Mouse (Mus musculus): ENCODE results near the gene Boc. TPM values are rescaled to one million over a fixed set of nuclear protein-coding genes. Genes with fewer than 3 reads are reported as not detected.
"Not testable (repeated sequence)": the region's sequence is repeated elsewhere in the genome, so short reads cannot be mapped to it uniquely, and the experiment has no call there.

Boc gene
- polyA plus RNA-seq, 1 experiment from 2014 or later: 0.57 TPM

GRCm38 (mm10) chr16:44478767-44479166 lies 79.9 kb downstream of the Boc start:
- WGBS (ENCODE audit: insufficient replicate concordance): 42% methylated on average over 18 of the region's 18 CpGs
- no peaks in the 10 kb centered on the region for H3K9me3 ChIP-seq (replicated peaks; ENCODE audit: control insufficient read depth, low read length)
- H3K27me3 ChIP-seq (ENCODE audit: control insufficient read depth, insufficient read depth, low read depth, low read length): no peaks in the 10 kb centered on the region
- no peaks in the 10 kb centered on the region for H3K36me3 ChIP-seq (ENCODE audit: control insufficient read depth, insufficient read depth)
- no peak overlapping the region for H3K27ac ChIP-seq (ENCODE audit: low read length)
- H3K9ac ChIP-seq (ENCODE audit: low read depth, low read length): no peak overlapping the region
- H3K4me3 ChIP-seq (ENCODE audit: low read depth, low read length): no peak overlapping the region
- no peak overlapping the region for H3K4me2 ChIP-seq (ENCODE audit: low read depth, low read length)
- ATAC-seq (ENCODE audit: low read depth): no peak
- no peaks in the 10 kb centered on the region for H3K4me1 ChIP-seq (ENCODE audit: control insufficient read depth, low read depth, low read length)

DNA sequence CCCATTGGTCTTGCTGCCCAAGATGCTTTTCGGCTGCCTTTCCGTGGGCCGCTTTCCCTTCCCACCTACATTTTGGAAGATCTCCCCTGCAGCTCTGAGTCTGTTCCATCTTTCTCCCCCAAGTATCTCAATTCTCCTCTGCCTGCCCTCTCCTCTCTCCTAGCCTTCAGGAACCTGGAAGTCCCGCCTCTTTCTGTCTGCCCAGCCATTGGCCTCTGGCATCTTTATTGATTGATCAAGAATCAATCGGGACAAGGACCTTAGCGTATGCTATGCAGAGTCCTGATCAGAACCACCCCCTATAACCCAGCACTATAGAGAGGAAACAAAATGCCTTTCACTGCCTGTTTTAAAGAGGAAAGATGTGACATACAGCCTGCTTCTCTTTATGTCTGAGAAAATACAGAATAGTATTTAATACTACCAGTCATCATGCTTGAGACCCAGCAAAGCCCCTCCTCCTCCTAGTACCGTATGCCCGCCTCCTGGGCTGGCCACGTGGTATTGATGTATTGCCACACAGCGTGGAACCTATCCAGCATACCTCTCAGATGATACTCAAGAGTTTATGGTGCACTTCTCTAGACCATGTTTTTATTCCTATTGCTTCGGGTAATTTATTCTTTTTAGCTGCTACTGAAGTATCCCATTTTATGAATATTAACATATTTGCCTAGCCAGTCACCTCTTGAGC lies 82.9 kb downstream of the Boc start:
- H3K27me3 ChIP-seq (ENCODE audit: control insufficient read depth, insufficient read depth, low read depth, low read length): no peaks in the 10 kb centered on the region
- no peak overlapping the region for H3K27ac ChIP-seq (ENCODE audit: low read length)
- ATAC-seq (ENCODE audit: low read depth): no peak
- WGBS (ENCODE audit: insufficient replicate concordance): 71% methylated on average over 11 of the region's 11 CpGs
- no peaks in the 10 kb centered on the region for H3K36me3 ChIP-seq (ENCODE audit: control insufficient read depth, insufficient read depth)
- H3K4me3 ChIP-seq (ENCODE audit: low read depth, low read length): no peak overlapping the region
- H3K4me1 ChIP-seq (ENCODE audit: control insufficient read depth, low read depth, low read length): no peaks in the 10 kb centered on the region
- no peaks in the 10 kb centered on the region for H3K9me3 ChIP-seq (replicated peaks; ENCODE audit: control insufficient read depth, low read length)
- no peak overlapping the region for H3K4me2 ChIP-seq (ENCODE audit: low read depth, low read length)
- H3K9ac ChIP-seq (ENCODE audit: low read depth, low read length): no peak overlapping the region

- no peaks in the 10 kb centered on the region for H3K9me3 ChIP-seq (replicated peaks; ENCODE audit: control insufficient read depth, low read length)
- H3K4me1 ChIP-seq (ENCODE audit: control insufficient read depth, low read depth, low read length): no peaks in the 10 kb centered on the region
- ATAC-seq (ENCODE audit: low read depth): no peak
- H3K27ac ChIP-seq (ENCODE audit: low read length): no peak overlapping the region
- H3K9ac ChIP-seq (ENCODE audit: low read depth, low read length): no peak overlapping the region
- 69% methylated on average over 14 of the region's 14 CpGs for WGBS (ENCODE audit: insufficient replicate concordance)
- no peak overlapping the region for H3K4me2 ChIP-seq (ENCODE audit: low read depth, low read length)
- H3K4me3 ChIP-seq (ENCODE audit: low read depth, low read length): no peak overlapping the region
- no peaks in the 10 kb centered on the region for H3K27me3 ChIP-seq (ENCODE audit: control insufficient read depth, insufficient read depth, low read depth, low read length)
- no peaks in the 10 kb centered on the region for H3K36me3 ChIP-seq (ENCODE audit: control insufficient read depth, insufficient read depth)
Measured at GRCm38 (mm10) chr16:44475281-44475680, 83.4 kb downstream of the Boc start.

GRCm38 (mm10) chr16:44460922-44461321 lies 97.8 kb downstream of the Boc start:
- Histone ChIP-seq H3K4me3 (ENCODE audit: low read depth, low read length) (no peak overlapping the region), H3K9me3 (replicated peaks; ENCODE audit: control insufficient read depth, low read length) (no peaks in the 10 kb centered on the region), H3K36me3 (ENCODE audit: control insufficient read depth, insufficient read depth) (no peaks in the 10 kb centered on the region), H3K27ac (ENCODE audit: low read length) (no peak overlapping the region), H3K9ac (ENCODE audit: low read depth, low read length) (no peak overlapping the region), H3K4me1 (ENCODE audit: control insufficient read depth, low read depth, low read length) (no peaks in the 10 kb centered on the region), H3K4me2 (ENCODE audit: low read depth, low read length) (no peak overlapping the region), H3K27me3 (ENCODE audit: control insufficient read depth, insufficient read depth, low read depth, low read length) (no peaks in the 10 kb centered on the region)
- WGBS (ENCODE audit: insufficient replicate concordance): 46% methylated on average over 5 of the region's 5 CpGs
- no peak for ATAC-seq (ENCODE audit: low read depth)

DNA sequence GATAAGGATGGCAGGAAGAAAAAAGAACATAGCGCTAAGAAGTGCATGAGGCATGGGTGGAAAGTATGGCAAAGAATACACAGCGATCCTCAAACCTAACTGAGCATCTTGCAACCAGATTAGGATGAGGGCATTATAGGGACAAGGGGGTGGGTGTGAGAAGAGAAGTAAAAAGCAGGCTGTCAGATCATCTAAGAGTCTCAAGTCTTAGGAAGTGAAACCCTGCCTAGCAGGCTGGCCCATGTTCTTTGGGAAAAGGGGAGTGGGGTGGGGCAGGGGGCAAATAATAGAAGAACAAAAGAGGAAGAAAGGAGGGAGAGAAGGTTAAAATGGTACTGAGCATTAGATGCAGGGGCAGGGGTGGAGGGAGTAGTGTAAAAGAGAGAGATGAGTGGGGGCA lies 99.9 kb downstream of the Boc start:
- no peak for ATAC-seq (ENCODE audit: low read depth)
- no peak overlapping the region for H3K4me3 ChIP-seq (ENCODE audit: low read depth, low read length)
- whole genome bisulfite sequencing (ENCODE audit: insufficient replicate concordance): 67% methylated on average over 2 of the region's 2 CpGs

GRCm38 (mm10) chr16:44457858-44458257 lies 100.8 kb downstream of the Boc start:
- Histone ChIP-seq H3K4me1 (ENCODE audit: control insufficient read depth, low read depth, low read length) (no peaks in the 10 kb centered on the region), H3K27me3 (ENCODE audit: control insufficient read depth, insufficient read depth, low read depth, low read length) (no peaks in the 10 kb centered on the region), H3K36me3 (ENCODE audit: control insufficient read depth, insufficient read depth) (no peaks in the 10 kb centered on the region), H3K4me2 (ENCODE audit: low read depth, low read length) (no peak overlapping the region), H3K4me3 (ENCODE audit: low read depth, low read length) (no peak overlapping the region), H3K27ac (ENCODE audit: low read length) (no peak overlapping the region), H3K9ac (ENCODE audit: low read depth, low read length) (no peak overlapping the region), H3K9me3 (replicated peaks; ENCODE audit: control insufficient read depth, low read length) (no peaks in the 10 kb centered on the region)
- ATAC-seq (ENCODE audit: low read depth): no peak
- WGBS (ENCODE audit: insufficient replicate concordance): 29% methylated on average over 2 of the region's 2 CpGs

More for the DNA sequence above, 99.9 kb downstream of the Boc start:
- Histone ChIP-seq H3K36me3 (ENCODE audit: control insufficient read depth, insufficient read depth) (no peaks in the 10 kb centered on the region), H3K27me3 (ENCODE audit: control insufficient read depth, insufficient read depth, low read depth, low read length) (no peaks in the 10 kb centered on the region), H3K27ac (ENCODE audit: low read length) (no peak overlapping the region), H3K9me3 (replicated peaks; ENCODE audit: control insufficient read depth, low read length) (no peaks in the 10 kb centered on the region), H3K4me2 (ENCODE audit: low read depth, low read length) (no peak overlapping the region), H3K9ac (ENCODE audit: low read depth, low read length) (no peak overlapping the region), H3K4me1 (ENCODE audit: control insufficient read depth, low read depth, low read length) (no peaks in the 10 kb centered on the region)

GRCm38 (mm10) chr16:44441913-44442312 lies 116.8 kb downstream of the Boc start:
- H3K4me2 ChIP-seq (ENCODE audit: low read depth, low read length); H3K4me3 ChIP-seq (ENCODE audit: low read depth, low read length); H3K27ac ChIP-seq (ENCODE audit: low read length); H3K4me1 ChIP-seq (ENCODE audit: control insufficient read depth, low read depth, low read length); H3K9me3 ChIP-seq (replicated peaks; ENCODE audit: control insufficient read depth, low read length); ATAC-seq (ENCODE audit: low read depth); H3K36me3 ChIP-seq (ENCODE audit: control insufficient read depth, insufficient read depth); H3K27me3 ChIP-seq (ENCODE audit: control insufficient read depth, insufficient read depth, low read depth, low read length); H3K9ac ChIP-seq (ENCODE audit: low read depth, low read length): not testable (repeated sequence)
- WGBS (ENCODE audit: insufficient replicate concordance): 82% methylated on average over 15 of the region's 15 CpGs

DNA sequence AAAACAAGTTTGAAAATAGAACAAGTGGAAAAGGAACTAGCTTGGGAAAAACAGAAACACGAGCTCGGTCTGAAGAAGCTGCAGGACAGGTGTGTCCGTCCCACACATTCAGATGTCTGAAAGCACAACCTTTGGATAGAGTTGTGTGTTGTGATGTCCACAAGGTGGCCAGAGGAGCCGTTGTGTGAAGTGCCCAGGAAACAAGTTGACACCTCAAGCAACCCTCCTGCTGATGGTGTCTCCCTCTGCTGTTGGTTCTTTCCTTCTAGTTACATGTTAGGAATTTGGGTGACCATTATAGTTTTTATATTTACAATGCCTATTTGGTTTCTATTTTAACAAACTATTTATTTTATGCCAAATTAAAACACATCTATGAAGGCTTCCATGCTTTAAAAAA lies 123.2 kb downstream of the Boc start:
- no peaks in the 10 kb centered on the region for H3K27me3 ChIP-seq (ENCODE audit: control insufficient read depth, insufficient read depth, low read depth, low read length)
- H3K4me1 ChIP-seq (ENCODE audit: control insufficient read depth, low read depth, low read length): no peaks in the 10 kb centered on the region
- no peak overlapping the region for H3K4me2 ChIP-seq (ENCODE audit: low read depth, low read length)
- H3K9ac ChIP-seq (ENCODE audit: low read depth, low read length): no peak overlapping the region
- H3K9me3 ChIP-seq (replicated peaks; ENCODE audit: control insufficient read depth, low read length): no peaks in the 10 kb centered on the region
- no peak for ATAC-seq (ENCODE audit: low read depth)
- no peak overlapping the region for H3K27ac ChIP-seq (ENCODE audit: low read length)
- H3K36me3 ChIP-seq (ENCODE audit: control insufficient read depth, insufficient read depth): no peaks in the 10 kb centered on the region
- H3K4me3 ChIP-seq (ENCODE audit: low read depth, low read length): no peak overlapping the region
- WGBS (ENCODE audit: insufficient replicate concordance): 36% methylated on average over 4 of the region's 4 CpGs

All from liver, embryonic 16.5 days (tissue).